Mouse (Mus musculus): ENCODE measurements around the gene Ermp1.

Gene Ermp1

DNA sequence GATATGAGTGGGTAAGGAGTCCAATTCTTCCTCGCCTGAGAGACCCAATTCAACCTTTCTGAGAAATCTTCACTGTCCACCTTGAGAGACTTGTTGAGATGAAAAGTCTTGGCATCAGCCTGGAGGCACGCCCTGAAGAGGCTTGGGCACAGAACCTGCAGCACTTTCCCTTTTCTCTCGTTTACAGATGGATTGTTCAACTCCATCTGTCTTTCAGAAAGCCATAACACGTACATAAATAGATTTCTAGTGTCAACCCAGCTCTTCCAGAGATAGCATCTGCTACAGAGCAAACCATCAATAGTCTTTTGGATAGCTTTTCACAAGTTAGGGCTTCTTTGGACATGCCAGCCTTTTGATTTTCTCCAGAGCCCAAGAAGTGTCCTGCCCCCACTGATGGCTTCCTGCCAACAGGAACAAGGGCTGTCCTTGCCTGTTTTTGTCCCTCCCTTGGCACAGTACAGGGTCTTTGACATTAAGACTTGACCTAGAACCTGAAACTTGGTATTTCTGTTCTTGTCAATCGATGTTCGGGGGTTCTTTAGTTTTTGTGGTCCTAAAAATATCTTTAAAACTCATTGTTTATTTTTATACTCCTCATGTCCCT is 13.9 kb upstream of the Ermp1 start:
- DNase-seq (ENCODE audit: low spot score in 2 of 2), result no peak

GRCm38 (mm10) chr19:29660835-29661764 is 12.9 kb upstream of the Ermp1 start:
- DNase-seq (ENCODE audit: low spot score in 2 of 2), result no peak

DNA sequence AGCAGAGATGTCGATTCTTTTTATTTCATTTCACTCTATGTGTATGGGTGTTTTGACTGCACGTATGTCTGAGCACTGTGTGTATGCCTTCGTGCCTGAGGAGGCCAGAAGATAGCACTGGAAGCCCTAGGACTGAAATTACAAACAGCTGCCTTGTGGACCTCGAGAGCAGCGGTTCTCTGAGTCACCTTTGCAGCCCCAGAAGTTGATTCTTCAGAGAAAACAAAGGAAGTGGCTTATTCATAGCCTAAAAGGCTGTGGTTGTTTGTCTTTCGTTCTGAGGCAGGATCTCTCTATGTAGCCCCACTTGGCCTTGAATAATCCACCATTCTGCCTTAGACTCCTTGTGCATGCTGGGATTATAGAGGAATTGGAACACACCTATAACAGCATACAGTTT is 11.5 kb upstream of the Ermp1 start:
- DNase-seq (ENCODE audit: low spot score in 2 of 2), result no peak

- DNase-seq (ENCODE audit: low spot score in 2 of 2), result no peak
Measured at GRCm38 (mm10) chr19:29658836-29659235, 10.6 kb upstream of the Ermp1 start.

DNA sequence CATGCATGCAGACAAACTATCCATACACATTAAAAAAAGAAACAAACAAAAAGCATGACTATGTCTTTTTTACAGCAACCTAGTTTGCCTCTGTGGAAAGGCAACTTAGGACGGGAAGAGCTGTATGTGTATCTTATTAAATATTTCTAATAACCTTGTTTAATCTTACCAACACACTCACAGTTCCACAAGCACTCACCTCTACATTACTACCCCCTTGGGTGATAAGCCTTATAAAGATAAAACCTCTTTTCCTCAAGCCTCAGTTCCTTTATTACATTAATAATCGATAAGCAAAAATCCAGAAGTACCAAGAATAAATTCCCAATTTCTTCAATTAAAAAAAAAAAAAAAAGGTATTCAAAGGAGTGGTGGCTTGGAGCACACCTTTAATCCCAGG is 9.3 kb upstream of the Ermp1 start:
- no peak for DNase-seq (ENCODE audit: low spot score in 2 of 2)

GRCm38 (mm10) chr19:29657033-29657432 is 8.8 kb upstream of the Ermp1 start:
- no peak for DNase-seq (ENCODE audit: low spot score in 2 of 2)

- DNase-seq (ENCODE audit: low spot score in 2 of 2), result no peak
Measured at GRCm38 (mm10) chr19:29656620-29657019, 8.4 kb upstream of the Ermp1 start.

DNA sequence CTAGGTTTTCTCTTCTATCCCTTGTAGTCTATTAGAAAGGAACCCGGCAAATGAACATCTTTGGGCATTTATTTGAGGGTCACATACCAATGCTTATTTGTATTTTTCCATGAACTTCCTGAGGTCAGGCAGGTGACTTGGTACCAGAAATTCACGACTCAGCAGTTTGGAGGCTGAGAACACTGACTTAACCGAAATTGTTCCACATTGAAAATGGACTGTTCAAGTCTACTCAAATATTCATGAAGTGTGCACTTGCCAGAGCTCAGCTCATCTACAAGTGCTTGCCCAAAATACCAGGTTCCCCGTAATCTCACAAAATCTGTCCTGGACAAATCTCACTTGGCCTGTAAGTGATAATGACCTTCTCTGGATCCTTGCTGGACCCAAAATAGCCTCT is 7.8 kb upstream of the Ermp1 start:
- no peak for DNase-seq (ENCODE audit: low spot score in 2 of 2)

- DNase-seq (ENCODE audit: low spot score in 2 of 2), result no peak
Measured at GRCm38 (mm10) chr19:29655148-29655547, 6.9 kb upstream of the Ermp1 start.

GRCm38 (mm10) chr19:29653768-29654265 is 5.6 kb upstream of the Ermp1 start:
- no peak for DNase-seq (ENCODE audit: low spot score in 2 of 2)

- no peak for DNase-seq (ENCODE audit: low spot score in 2 of 2)
Measured at GRCm38 (mm10) chr19:29649683-29650082, 1.5 kb upstream of the Ermp1 start.

DNA sequence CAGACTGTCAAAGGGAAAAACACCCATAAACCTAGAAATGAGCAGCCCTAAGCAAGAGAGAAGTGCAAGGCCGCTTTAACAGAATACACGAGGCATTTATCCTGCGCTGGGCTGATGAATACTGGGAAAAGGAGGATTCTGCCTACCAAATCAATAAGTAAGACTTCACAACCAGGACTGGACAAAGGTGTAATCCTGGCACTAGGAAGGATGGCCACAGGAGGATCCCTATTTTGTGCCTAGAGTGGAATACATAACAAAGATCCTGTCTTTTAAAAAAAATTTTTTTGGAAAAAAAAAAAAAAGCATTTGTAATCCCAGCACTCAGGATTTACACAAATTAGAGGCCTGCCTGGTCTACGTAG is 317 bp upstream of the Ermp1 start:
- no peak for DNase-seq (ENCODE audit: low spot score in 2 of 2)

- no peak for DNase-seq (ENCODE audit: low spot score in 2 of 2)
Measured at GRCm38 (mm10) chr19:29644747-29645146, 3.5 kb downstream of the Ermp1 start.

DNA sequence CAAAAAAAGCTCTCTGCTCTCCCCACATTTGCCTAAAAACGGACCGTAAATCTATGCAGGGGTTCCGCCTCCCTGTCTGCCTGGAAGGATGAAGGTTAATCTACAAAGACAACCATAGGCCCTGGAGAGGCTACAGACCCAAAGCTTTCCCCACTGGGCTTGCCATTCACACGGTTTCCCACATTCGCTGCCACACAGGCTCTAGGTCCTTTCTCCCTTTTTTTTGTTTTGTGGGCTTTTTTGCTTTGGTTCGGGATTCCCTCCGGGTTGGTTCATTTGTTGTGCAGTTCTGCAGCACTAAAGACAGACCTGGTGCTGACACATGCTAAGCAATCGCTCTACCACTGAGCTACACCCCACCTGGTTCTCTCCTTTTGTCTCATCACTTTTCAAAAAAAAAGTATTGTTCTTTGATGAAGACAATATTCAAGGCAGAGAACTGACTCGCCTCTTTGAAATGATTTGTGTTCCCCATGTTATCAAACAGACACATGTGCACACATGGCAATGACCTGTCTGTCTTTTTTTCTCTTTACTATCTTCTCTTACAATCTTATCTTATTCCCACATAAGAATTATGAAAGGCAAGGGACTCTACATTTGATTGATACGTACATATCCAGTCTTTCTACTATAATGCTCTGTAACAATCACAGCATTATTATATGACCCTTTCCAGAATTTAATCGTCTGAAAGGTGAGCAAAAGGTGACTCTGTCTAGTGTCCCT is 4.9 kb downstream of the Ermp1 start:
- no peak for DNase-seq (ENCODE audit: low spot score in 2 of 2)

GRCm38 (mm10) chr19:29642211-29642610 is 6.0 kb downstream of the Ermp1 start:
- DNase-seq (ENCODE audit: low spot score in 2 of 2), result no peak

- DNase-seq (ENCODE audit: low spot score in 2 of 2), result no peak
Measured at GRCm38 (mm10) chr19:29641510-29641909, 6.7 kb downstream of the Ermp1 start.

DNA sequence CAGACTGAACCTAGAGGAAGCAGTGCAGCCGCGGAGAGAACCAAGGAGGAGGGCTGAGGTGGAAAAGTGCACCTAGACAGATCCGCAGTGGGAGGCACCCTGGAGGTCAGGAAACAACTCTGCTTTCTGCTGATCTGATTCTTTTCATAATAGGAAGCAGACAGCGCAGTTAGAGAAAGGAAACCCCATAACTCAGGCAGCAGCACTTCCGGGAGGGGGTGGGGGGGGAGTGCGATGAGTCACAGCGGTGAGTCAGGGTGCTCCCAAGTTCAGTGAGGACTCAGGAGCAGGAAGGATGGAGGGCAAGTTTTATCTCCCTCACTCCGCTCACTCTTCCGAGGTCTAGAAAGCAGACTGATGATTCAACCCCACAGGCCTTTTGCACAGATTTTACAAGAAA is 7.2 kb downstream of the Ermp1 start:
- no peak for DNase-seq (ENCODE audit: low spot score in 2 of 2)

GRCm38 (mm10) chr19:29612102-29612501 is 36.1 kb downstream of the Ermp1 start:
- no peak for DNase-seq (ENCODE audit: low spot score in 2 of 2)

GRCm38 (mm10) chr19:29610907-29611306 is 37.3 kb downstream of the Ermp1 start:
- no peak for DNase-seq (ENCODE audit: low spot score in 2 of 2)

DNA sequence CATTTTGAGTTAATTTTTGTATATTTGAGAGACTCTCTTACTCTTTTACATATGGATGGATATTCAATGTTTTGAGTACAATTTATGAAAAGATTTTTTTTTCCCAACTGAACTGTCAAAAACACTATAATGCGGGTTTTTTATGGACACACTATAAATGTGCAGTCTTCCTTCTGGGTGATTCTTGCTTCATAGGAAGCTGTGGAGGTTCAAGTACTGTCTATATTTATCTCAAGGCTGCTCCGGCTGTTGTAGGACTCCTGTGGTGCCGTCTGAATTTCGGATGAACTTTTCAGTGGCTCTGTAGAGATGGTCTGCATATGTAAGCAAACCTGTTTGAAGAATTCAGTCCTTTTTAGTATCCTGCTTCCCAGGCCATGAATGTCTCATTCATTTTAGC is 40.0 kb downstream of the Ermp1 start:
- DNase-seq (ENCODE audit: low spot score in 2 of 2), result no peak

DNA sequence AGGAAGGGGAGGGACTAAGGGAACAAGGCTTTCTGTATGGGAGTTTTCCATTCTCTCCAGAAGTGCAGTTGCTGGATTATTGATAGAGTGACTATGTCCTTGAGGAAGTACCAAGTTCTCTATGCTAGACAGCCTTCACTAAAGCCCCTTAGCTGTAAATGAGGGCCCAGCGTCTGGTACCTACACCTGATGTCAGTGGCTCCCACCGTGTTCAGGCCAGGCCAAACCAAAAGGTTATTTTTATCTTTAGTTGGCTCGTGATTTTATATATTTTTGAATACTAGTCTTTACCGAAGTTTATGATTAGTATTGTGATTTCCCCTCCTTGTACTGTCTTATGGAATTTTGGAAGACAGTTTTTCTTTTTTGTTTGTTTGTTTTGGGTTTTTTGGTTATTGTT is 40.7 kb downstream of the Ermp1 start:
- DNase-seq (ENCODE audit: low spot score in 2 of 2), result no peak

DNA sequence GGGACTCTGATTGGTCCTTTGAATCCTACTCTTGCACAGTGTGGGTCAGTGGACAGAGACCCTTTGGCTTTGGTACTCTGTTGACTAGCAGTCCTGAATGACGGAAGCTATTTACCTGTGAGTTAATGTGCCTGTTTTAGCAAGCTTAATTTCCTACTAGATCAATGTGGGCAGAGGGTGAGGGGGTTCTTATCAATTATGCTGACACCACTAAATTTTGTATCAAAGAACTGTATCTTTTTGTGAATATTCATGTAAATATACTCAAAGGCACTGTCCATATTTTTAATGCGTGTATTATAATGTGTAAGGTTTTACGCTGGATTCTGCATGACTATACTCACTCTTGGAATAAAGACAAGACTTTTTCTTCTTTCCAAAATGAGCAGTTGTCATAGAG is 43.6 kb downstream of the Ermp1 start:
- no peak for DNase-seq (ENCODE audit: low spot score in 2 of 2)

Data from cerebellum, postnatal 4 days (tissue).